Mouse (Mus musculus): ENCODE measurements around the gene Mtss1l.

Mtss1l gene

DNA sequence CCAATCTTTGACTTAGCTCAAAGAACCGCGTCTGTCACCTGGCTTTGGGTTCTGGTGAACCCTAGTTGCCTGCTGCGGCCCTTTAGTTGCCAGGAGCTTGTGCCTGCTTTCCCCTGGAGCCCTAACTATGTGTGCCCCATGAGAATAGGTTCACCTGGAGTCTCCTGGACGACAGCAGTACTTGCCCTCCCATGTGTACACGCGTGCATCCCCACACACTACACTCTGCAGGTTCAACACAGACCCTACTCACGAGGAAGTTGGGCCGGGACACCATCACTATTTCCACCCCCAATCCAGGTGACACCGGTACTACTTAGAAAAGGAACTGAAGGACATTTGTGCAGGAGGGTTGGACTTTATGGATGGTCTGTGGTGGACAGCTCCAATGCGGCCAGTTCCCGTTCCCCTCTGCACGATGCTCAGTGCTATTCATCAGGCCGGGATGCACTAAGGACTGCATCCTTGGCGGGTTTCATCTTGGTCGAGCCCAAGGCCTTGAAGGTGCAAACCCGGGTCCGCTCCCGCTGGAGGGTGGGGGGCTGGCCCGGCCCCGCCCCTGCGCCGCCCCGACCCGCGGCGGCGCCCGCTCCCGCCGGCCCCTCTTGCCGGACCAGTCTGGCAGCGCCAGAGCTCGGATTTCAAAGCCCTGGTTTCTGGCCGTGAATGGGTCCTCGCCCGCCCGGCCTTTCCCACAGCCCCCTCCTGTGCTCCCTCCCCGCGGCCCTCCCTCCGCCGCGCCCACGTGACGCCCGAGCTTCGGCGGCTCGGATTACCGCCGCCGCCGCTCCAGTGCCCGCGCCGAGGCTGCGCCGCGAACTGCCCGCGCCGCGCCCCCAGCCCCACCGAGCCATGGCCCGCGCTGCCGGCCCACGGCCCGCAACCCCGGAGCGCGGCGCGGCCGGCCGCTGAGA is at the start of gene Mtss1l:
Gene Mtss1l (plus strand): TSS at position 792 of the 914 bp plus-strand sequence.
- peak; percentile 82 for DNase-seq

DNA sequence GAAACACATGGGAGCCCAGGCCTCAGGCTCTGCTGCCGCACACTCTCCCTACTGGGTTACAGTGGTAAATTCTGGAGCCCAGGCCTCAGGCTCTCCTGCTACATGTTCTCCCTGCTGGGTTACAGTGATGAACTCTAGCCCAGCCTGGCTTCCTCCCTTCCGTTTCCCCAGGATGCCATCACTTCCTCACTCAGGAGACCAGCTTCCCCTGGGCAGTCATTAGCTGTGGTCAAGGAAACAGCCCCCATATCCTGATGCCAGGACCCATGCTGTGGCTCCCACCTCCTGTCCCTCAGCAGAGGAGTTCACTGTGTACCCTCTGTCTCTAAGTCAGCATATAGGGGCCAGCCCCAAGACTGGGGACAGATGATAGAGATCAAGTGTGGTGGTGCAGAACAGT is 49.1 kb upstream of the Mtss1l start:
- DNase-seq: no peak

DNA sequence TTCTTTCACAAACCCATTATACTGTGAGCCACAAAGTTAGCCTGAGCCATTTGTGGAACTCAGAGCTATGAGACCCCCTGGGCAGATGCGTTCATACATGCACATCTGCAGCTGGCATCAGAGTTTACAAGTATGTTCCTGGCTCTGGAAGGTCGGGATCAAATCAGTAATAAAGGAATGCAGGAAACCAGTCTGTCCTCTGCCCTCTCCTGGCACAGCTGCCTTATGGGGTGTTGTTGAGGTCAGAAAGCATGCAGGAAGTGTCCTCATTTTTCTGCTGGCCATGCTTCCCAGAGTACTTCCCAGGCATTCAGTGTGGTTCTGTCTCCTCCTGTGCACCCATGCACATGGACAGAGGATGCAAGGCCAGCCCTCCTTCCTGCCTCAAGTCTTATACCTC is 48.1 kb upstream of the Mtss1l start:
- no peak for DNase-seq

DNA sequence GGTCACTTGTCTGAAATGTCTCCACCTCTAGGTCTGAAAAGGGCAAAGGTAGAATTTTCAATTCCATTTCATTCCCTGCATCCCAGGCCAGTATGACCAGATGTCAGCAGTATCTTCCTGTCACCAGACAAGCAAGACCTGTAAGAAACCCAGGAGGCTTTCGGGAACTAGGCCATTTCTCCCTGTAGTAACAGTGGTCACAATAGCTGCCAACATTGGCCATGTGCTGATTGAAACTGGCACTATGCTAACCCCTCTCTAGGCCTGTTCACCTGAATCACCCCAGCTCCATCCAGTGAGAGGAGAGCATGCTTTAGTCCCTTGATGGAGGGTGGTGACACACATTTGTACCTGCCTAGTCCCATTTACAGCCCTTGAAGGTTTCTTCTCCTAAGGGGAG is 46.7 kb upstream of the Mtss1l start:
- no peak for DNase-seq

- no peak for DNase-seq
Observed at GRCm38 (mm10) chr8:110676702-110677101, 44.6 kb upstream of the Mtss1l start.

DNA sequence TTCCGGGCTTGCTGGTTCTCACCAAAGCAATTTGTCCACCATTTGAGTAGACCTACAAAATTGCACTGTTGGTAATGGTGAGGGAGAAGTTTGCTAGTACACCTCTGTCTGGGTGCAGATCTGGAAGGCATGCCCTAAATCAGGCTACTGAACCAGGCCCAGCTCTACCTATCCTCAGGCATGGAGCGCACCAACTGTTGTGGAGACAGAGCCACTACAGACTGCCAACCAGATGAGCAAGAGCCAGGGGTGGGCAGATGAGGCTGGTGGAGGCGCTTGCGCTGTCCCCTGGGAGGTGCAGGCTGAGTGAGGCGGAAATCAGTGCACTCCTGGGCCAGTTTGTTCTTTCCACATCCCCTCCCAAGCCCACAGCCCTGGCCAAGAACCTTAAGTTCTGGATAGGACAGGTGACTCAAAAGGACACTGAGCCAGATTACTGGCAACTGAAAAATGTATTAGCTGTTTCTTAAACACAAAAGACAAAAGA is 44.1 kb upstream of the Mtss1l start:
- DNase-seq: no peak

DNA sequence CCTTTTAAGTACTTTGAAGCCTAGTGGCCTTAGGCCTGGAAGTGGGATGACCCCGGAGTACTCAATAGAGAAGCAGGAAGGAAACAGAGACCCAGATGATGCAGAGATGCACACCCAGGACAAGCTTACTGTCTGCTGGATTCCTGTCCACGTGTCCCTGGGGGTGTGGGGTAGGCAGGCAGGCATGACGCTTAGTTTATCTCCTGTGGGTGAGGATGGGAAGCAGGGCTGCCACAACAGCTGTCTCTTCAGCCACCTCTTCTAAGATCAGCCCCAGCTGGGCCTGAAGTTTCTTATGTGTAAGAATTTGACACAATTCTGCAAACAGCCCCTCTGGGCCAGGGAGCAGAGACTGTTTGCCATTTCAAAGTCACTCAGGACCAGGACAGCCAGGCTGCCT is 42.3 kb upstream of the Mtss1l start:
- no peak for DNase-seq

GRCm38 (mm10) chr8:110687726-110688125 is 33.5 kb upstream of the Mtss1l start:
- peak; percentile 52 for DNase-seq

DNA sequence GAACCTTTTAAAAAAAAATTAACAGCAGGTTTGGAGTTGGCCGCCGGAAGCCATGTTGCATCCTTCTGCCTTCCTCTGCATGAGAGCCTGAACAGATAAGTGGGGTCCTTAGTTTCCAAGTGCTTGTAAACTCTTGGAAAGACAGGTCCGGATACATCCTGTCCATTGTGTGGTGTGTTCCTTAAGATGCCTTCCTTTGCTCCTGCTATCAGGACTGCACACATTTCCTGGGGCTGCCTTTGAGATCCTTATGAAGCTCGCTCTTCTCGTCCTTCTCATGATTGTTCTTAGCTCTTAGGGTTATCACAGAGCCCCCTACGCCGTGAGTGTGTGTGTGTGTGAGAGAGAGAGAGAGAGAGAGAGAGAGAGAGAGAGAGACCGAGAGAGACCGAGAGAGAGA is 31.3 kb upstream of the Mtss1l start:
- no peak for DNase-seq

- no peak for DNase-seq
Observed at GRCm38 (mm10) chr8:110694226-110694625, 27.1 kb upstream of the Mtss1l start.

DNA sequence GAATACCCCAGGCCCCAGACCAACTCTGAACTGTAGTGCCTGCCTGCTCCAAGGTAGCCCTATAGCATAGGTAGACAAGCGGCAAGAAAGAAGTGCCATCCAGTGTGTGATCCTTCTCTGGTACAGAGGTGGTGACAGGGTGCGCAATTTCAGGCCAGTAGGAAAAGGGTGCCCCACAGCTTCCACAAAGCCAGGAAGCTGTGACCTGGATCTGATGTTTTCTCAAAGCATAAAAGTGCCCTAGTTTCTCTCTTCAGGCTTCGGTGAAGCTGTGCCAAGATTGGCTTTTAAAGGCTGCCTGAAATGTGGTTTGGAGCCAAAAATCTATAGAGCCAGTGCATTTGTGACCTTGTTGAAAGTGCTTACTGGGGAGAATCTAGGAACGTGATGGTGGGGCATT is 26.4 kb upstream of the Mtss1l start:
- no peak for DNase-seq

GRCm38 (mm10) chr8:110695431-110695830 is 25.8 kb upstream of the Mtss1l start:
- no peak for DNase-seq

- DNase-seq: no peak
Observed at GRCm38 (mm10) chr8:110696051-110696450, 25.2 kb upstream of the Mtss1l start.

GRCm38 (mm10) chr8:110697571-110697970 is 23.7 kb upstream of the Mtss1l start:
- no peak for DNase-seq

DNA sequence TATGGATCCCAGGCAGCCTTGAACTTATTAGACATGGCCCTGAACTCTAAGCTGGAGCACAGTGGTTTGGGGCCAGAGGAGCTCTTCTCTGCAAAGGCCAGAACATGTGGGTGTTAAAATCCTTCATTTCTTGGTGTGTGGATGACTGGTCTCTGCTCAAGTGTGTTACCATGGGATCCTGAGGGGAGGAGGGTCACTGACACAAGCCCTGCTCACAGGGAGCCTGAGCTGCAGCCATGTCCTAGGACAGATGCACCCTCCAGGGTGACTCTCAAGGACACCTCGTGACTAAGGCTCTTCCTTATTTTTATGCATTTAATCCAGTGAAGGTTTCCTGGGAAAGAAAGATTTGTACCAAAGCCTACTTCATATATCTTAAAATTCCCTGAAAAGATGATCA is 23.2 kb upstream of the Mtss1l start:
- no peak for DNase-seq

DNA sequence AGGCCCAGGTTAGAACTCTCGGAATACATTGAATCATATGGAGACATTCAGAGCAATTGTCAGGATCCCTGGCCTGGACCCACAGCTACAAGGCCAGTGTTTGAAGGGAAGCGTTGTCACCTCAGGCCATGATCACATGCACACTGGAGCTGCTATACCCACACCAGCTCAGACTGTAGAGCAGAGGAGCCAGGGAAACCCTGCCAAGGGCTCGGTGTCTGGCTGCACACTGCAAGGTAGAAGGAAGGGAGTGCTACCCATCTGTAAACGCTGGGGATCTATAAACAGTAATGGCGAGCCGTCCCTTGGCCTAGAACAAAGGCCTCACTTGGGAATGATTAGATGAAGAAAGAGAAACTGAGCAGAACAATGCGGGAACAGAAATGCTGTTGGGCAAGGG is 21.8 kb upstream of the Mtss1l start:
- DNase-seq: no peak

GRCm38 (mm10) chr8:110700561-110700960 is 20.7 kb upstream of the Mtss1l start:
- DNase-seq: no peak

GRCm38 (mm10) chr8:110702636-110703459 is 18.4 kb upstream of the Mtss1l start:
- DNase-seq: no peak

GRCm38 (mm10) chr8:110703460-110704061 is 17.7 kb upstream of the Mtss1l start:
- no peak for DNase-seq

DNA sequence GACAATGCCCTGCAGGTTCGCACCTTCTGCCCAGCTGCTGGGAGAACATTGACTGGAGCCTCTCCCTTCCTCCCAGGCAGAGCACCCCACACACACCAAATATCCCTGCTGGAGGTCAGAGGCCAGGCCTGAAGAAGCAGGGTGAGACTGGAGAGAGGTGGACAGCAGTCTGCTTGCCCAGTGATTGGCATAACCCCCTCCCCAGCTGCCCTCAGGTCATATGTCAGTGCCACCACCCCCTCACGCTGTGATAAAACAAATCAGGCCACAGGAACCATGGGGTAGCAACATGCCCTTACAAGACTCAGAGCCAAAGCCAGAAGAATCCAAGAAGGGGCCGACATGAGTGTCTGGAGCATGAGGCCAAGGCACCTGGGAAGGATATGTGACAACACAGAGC is 17.2 kb upstream of the Mtss1l start:
- DNase-seq: no peak

DNA sequence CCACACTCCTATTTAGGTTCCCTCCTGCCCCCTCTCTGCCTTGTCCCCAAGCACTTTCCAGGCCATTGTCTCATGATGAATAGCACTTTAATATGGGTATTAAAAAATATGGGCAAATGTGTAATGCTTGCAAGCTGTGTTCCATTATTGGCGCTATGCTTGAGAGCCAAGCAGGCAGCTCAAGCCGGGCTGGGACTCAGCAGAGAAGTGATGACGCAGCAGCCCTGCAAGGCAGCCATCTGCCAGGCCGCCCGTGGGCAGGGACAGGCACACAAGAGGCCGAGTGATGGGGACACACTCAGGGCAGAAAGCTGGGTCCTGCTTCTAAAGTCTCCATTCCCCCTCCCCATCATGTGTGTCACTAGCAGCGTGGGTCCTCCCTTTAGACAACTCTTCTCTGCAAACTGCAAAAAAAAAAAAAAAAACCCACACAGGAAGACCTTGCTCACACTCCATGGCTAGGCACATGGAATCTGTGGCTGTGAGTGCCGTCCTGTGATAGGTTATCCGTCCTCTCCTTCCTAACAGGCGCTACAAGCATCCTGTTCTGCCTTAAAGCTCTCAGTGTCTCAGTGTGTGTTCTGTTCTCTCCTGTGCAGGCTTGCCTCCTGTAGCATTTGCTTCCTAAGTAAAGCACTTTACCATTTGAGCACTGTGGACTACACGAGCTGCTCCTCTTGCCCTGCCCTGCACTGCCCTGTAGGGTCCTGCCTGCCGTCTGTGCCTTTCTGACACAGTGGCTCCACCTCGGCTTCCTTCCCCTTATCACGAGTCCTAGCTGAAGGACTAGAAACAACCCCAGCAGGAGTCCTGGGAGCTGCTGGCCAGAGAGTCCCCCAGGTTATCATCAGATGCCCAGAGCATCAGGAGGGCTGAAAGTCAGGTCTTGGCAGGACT is 15.6 kb upstream of the Mtss1l start:
- no peak for DNase-seq

DNA sequence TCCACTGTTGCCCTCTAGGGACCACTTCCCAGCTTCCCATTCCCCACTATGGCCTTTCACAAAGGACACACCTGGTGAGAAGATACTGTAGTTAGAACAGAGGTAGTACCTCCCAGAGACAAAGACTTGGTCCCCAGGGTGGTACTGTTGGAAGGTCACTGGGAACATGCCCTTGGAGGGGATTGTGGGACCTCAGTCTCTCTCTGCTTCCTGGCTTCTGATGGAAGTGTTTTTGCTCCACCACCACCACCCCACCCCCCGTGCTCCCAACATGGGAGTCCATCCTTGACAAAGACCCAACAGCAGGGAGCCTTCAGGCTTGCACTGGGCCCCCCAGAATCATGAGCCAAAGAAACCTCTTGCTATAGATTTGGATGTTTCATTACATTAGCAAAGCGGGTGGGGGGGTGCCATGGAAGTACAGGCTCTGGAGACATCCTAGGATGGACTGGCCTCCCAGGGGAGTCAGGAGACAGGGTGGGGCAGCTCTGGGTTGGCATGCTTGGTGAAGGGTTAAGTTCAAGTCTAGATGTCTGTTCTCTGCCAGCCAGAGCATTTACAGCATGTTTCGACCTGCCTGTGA is 14.9 kb upstream of the Mtss1l start:
- no peak for DNase-seq

All from right cerebral cortex, postnatal 25 days (tissue).